Mouse (Mus musculus) urinary bladder, postnatal 36 days (tissue): ENCODE data around the gene Tnfrsf12a.

Experiments used
- DNase-seq, 2 experiments: peaks; one replicate each; pipeline ENCODE4 v3.0.0; 2022; ENCODE audit warnings: low spot score in 2 of 2, mixed read lengths in 1 of 2

Tnfrsf12a gene

GRCm38 (mm10) chr17:23651363-23651762 lies 25.9 kb downstream of the Tnfrsf12a start:
- DNase-seq, result no peak

- DNase-seq, result no peak
Measured at GRCm38 (mm10) chr17:23645894-23646293, 31.4 kb downstream of the Tnfrsf12a start.

- no peak for DNase-seq
Measured at GRCm38 (mm10) chr17:23644613-23645495, 32.4 kb downstream of the Tnfrsf12a start, which contains the start of gene Mmp25. TSS of gene Mmp25 (minus strand) at chr17:23645277.

GRCm38 (mm10) chr17:23631241-23631640 lies 46.0 kb downstream of the Tnfrsf12a start:
- DNase-seq, result no peak

GRCm38 (mm10) chr17:23630195-23631020 lies 46.9 kb downstream of the Tnfrsf12a start:
- DNase-seq, result peak; percentile 74 to 81

- no peak for DNase-seq
Measured at GRCm38 (mm10) chr17:23627813-23628212, 49.5 kb downstream of the Tnfrsf12a start.
